Mouse (Mus musculus) heart, embryonic 16.5 days (tissue): ENCODE measurements around the gene Neurod4. TPM values are rescaled to one million over a fixed set of nuclear protein-coding genes. Genes with fewer than 3 reads are reported as not detected.

ENCODE experiments used
- ATAC-seq: fragments of 200-750 bp; cut with Nextera tagmentation; replicated peaks from 2 replicates; pipeline ENCODE4 v1.8.0; 2017; ENCODE audit warnings: moderate number of reproducible peaks; ENCODE audit not compliant: insufficient read depth, low FRiP score; ENCODE audit errors: extremely low read depth
- H3K27ac ChIP-seq: fragments of 300-500 bp; sonication (generic); 2 replicates; pipeline ENCODE4 v1.5.1; 2014; ENCODE audit warnings: mild to moderate bottlenecking, low read length, control low read depth, moderate library complexity
- H3K27me3 ChIP-seq: fragments of 300-500 bp; sonication (generic); 2 replicates; pipeline ENCODE4 v1.6.1; 2014; ENCODE audit warnings: low read length, mixed read lengths; ENCODE audit not compliant: control insufficient read depth, insufficient read depth
- H3K36me3 ChIP-seq: fragments of 300-500 bp; sonication (generic); 2 replicates; pipeline ENCODE4 v1.6.1; 2014; ENCODE audit not compliant: control insufficient read depth, insufficient read depth
- H3K4me1 ChIP-seq: fragments of 300-500 bp; sonication (generic); 2 replicates; pipeline ENCODE4 v1.6.1; 2014; ENCODE audit warnings: low read length, mixed read lengths; ENCODE audit not compliant: control insufficient read depth, insufficient read depth
- H3K4me2 ChIP-seq: fragments of 300-500 bp; sonication (generic); 2 replicates; pipeline ENCODE4 v1.6.1; 2014; ENCODE audit warnings: low read depth, mild to moderate bottlenecking, control low read depth, low read length
- H3K4me3 ChIP-seq: fragments of 300-500 bp; sonication (generic); 2 replicates; pipeline ENCODE4 v1.5.1; 2014; ENCODE audit warnings: mild to moderate bottlenecking, control low read depth, low read length
- H3K9ac ChIP-seq: fragments of 300-500 bp; sonication (generic); 2 replicates; pipeline ENCODE4 v1.6.1; 2014; ENCODE audit warnings: low read length, control low read depth
- H3K9me3 ChIP-seq: fragments of 300-500 bp; sonication (generic); replicated peaks from 2 replicates; pipeline ENCODE4 v1.6.1; 2016; ENCODE audit warnings: low read length; ENCODE audit not compliant: control insufficient read depth
- WGBS: fragments of 180-500 bp; shearing (Covaris S2); extraction: QIAGEN DNeasy Blood & Tissue Kit; methylation state at CpG from one replicate; pipeline ENCODE4 v1.1.7; 2014; 5-methylcytosine and 5-hydroxymethylcytosine counted together
- polyA plus RNA-seq: library from polyadenylated mRNA; unstranded; fragments of >200 nt; fragmentation: Nextera tagmentation; extraction: Ambion mirVana; gene quantifications from 2 replicates; pipeline ENCODE4 v1.2.1, GENCODE M21; 2015

The Neurod4 gene
- polyA plus RNA-seq, result not detected in 2 replicates

GRCm38 (mm10) chr10:130280066-130280465 lies at the start of gene Neurod4:
TSS of gene Neurod4 (minus strand) at chr10:130280240.
- Histone ChIP-seq H3K4me2 (no peak within 1 kb of the TSS), H3K9ac (no peak within 1 kb of the TSS), H3K9me3 (no peaks in the 10 kb centered on the region), H3K27ac (no peak within 1 kb of the TSS), H3K36me3 (no peaks in the 10 kb centered on the region), H3K4me1 (no peaks in the 10 kb centered on the region), H3K4me3 (no peak within 1 kb of the TSS), H3K27me3 (no peaks in the 10 kb centered on the region)
- peak; percentile 67 for ATAC-seq
- WGBS, result under 1% methylated on average over 7 of the region's 7 CpGs

GRCm38 (mm10) chr10:130324243-130324642 lies 44.2 kb upstream of the Neurod4 start:
- no peak overlapping the region for H3K4me2 ChIP-seq
- H3K27ac ChIP-seq, result no peak overlapping the region
- H3K4me1 ChIP-seq, result no peaks in the 10 kb centered on the region
- H3K9me3 ChIP-seq, result no peaks in the 10 kb centered on the region
- no peak overlapping the region for H3K9ac ChIP-seq
- H3K36me3 ChIP-seq, result no peaks in the 10 kb centered on the region
- no peaks in the 10 kb centered on the region for H3K27me3 ChIP-seq
- 74% methylated on average over 4 of the region's 4 CpGs for WGBS
- H3K4me3 ChIP-seq, result no peak overlapping the region
- ATAC-seq, result no peak

- no peaks in the 10 kb centered on the region for H3K4me1 ChIP-seq
- H3K36me3 ChIP-seq, result no peaks in the 10 kb centered on the region
- peak within 1 kb of the TSS; percentile 26; the same call in 1 of the 2 replicates for H3K4me2 ChIP-seq
- ATAC-seq, result peak; percentile 84
- H3K4me3 ChIP-seq, result peak within 1 kb of the TSS; percentile 24
- no peaks in the 10 kb centered on the region for H3K9me3 ChIP-seq
- 61% methylated on average over 5 of the region's 5 CpGs for WGBS
- no peak within 1 kb of the TSS for H3K9ac ChIP-seq
- no peaks in the 10 kb centered on the region for H3K27me3 ChIP-seq
- no peak within 1 kb of the TSS for H3K27ac ChIP-seq
Observed at GRCm38 (mm10) chr10:130322637-130323036, 42.6 kb upstream of the Neurod4 start, which contains the start of gene Tespa1. TSS of gene Tespa1 (plus strand) at chr10:130322870.

- Histone ChIP-seq H3K4me2 (no peak overlapping the region), H3K27me3 (no peaks in the 10 kb centered on the region), H3K4me3 (no peak overlapping the region), H3K9me3 (no peaks in the 10 kb centered on the region), H3K9ac (no peak overlapping the region), H3K36me3 (no peaks in the 10 kb centered on the region), H3K4me1 (no peaks in the 10 kb centered on the region), H3K27ac (no peak overlapping the region)
- no peak for ATAC-seq
Observed at GRCm38 (mm10) chr10:130322062-130322461, 42.0 kb upstream of the Neurod4 start.

- Histone ChIP-seq H3K4me1 (no peaks in the 10 kb centered on the region), H3K9me3 (no peaks in the 10 kb centered on the region), H3K27ac (no peak overlapping the region), H3K9ac (no peak overlapping the region), H3K36me3 (no peaks in the 10 kb centered on the region), H3K4me3 (no peak overlapping the region), H3K27me3 (no peaks in the 10 kb centered on the region), H3K4me2 (no peak overlapping the region)
- WGBS, result 56% methylated on average over 2 of the region's 2 CpGs
- ATAC-seq, result no peak
Observed at GRCm38 (mm10) chr10:130320715-130321114, 40.7 kb upstream of the Neurod4 start.

GRCm38 (mm10) chr10:130318720-130319119 lies 38.7 kb upstream of the Neurod4 start:
- ATAC-seq, result no peak
- H3K27ac ChIP-seq, result no peak overlapping the region
- H3K36me3 ChIP-seq, result no peaks in the 10 kb centered on the region
- H3K27me3 ChIP-seq, result no peaks in the 10 kb centered on the region
- H3K4me1 ChIP-seq, result no peaks in the 10 kb centered on the region
- H3K4me3 ChIP-seq, result no peak overlapping the region
- no peak overlapping the region for H3K4me2 ChIP-seq
- WGBS, result 59% methylated on average over 4 of the region's 4 CpGs
- H3K9ac ChIP-seq, result no peak overlapping the region
- H3K9me3 ChIP-seq, result no peaks in the 10 kb centered on the region

- no peak overlapping the region for H3K27ac ChIP-seq
- H3K27me3 ChIP-seq, result no peaks in the 10 kb centered on the region
- H3K4me1 ChIP-seq, result no peaks in the 10 kb centered on the region
- H3K4me3 ChIP-seq, result no peak overlapping the region
- H3K9ac ChIP-seq, result no peak overlapping the region
- no peaks in the 10 kb centered on the region for H3K9me3 ChIP-seq
- ATAC-seq, result no peak
- no peak overlapping the region for H3K4me2 ChIP-seq
- H3K36me3 ChIP-seq, result no peaks in the 10 kb centered on the region
Observed at GRCm38 (mm10) chr10:130315846-130316245, 35.8 kb upstream of the Neurod4 start.

- Histone ChIP-seq H3K27ac (no peak overlapping the region), H3K4me3 (no peak overlapping the region), H3K27me3 (no peaks in the 10 kb centered on the region), H3K9ac (no peak overlapping the region), H3K36me3 (no peaks in the 10 kb centered on the region), H3K9me3 (no peaks in the 10 kb centered on the region), H3K4me1 (no peaks in the 10 kb centered on the region), H3K4me2 (no peak overlapping the region)
- 50% methylated on average over 2 of the region's 2 CpGs for WGBS
- no peak for ATAC-seq
Observed at GRCm38 (mm10) chr10:130314110-130314829, 34.2 kb upstream of the Neurod4 start.

GRCm38 (mm10) chr10:130313531-130313930 lies 33.5 kb upstream of the Neurod4 start:
- H3K4me3 ChIP-seq, result no peak overlapping the region
- ATAC-seq, result peak; percentile 52
- no peaks in the 10 kb centered on the region for H3K27me3 ChIP-seq
- WGBS, result 47% methylated on average over 1 of the region's 1 CpGs
- H3K36me3 ChIP-seq, result no peaks in the 10 kb centered on the region
- no peak overlapping the region for H3K4me2 ChIP-seq
- no peak overlapping the region for H3K9ac ChIP-seq
- H3K4me1 ChIP-seq, result no peaks in the 10 kb centered on the region
- H3K27ac ChIP-seq, result no peak overlapping the region
- no peaks in the 10 kb centered on the region for H3K9me3 ChIP-seq
